Comparison of ENCODE assay signal across 14 mouse cellular contexts in genomic region chr10:29142556-29143105, GRCm38 (mm10). TPM values are rescaled to one million over a fixed set of nuclear protein-coding genes. Genes with fewer than 3 reads are reported as not detected.
DNase-seq lines count a peak whose midpoint lies in the region; ATAC-seq and TF ChIP-seq lines count a peak whose summit lies in the region.
"Had no signal": no experiment of that assay in that cellular context is flagged by ENCODE, and none has a peak within 500 bp of the region (broad histone marks: within the 10 kb centered on the region; RNA-seq: fewer than 3 reads in every experiment).

No protein-coding gene starts in this region.

- H3K4me1 ChIP-seq in cortical plate, adult 2 months (ENCODE audit: control insufficient read depth, insufficient read depth, low read length) = no peaks in the 10 kb centered on the region
- peaks cover 18% of the 10 kb centered on the region for H3K4me1 ChIP-seq in forebrain, embryonic 12.5 days
- 0 out of 2 replicates have a peak, but pooled peaks cover 2% of the 10 kb centered on the region for H3K4me1 ChIP-seq in hindbrain, postnatal 0 days (ENCODE audit: insufficient read depth, low read length)
- 0 out of 2 replicates have a peak, but pooled peaks cover 6% of the 10 kb centered on the region for H3K4me1 ChIP-seq in neural tube, embryonic 14.5 days (ENCODE audit: control insufficient read depth, insufficient read depth, low read length)
- peaks cover 10% of the 10 kb centered on the region for H3K4me1 ChIP-seq in liver, postnatal 0 days (ENCODE audit: insufficient read depth)

- DNase-seq in hindbrain, postnatal 0 days (ENCODE audit: low spot score) = peak; percentile 19
- DNase-seq in liver, postnatal 0 days = no peak
- DNase-seq in heart, postnatal 4 days = no peak
- no peak for DNase-seq in layer of hippocampus, adult 18-20 months (ENCODE audit: low spot score in 2 of 2)
- DNase-seq: kidney, adult 11 months; thymus, postnatal 36 days had no signal

- no peak for TF ChIP-seq EP300 in liver, postnatal 0 days (IDR thresholded peaks at IDR 0.05; ENCODE audit: low read depth)

- 43% methylated on average over 7 of the region's 7 CpGs for WGBS in forebrain, embryonic 12.5 days
- 27% methylated on average over 7 of the region's 7 CpGs for WGBS in hindbrain, postnatal 0 days
- 38% methylated on average over 7 of the region's 7 CpGs for WGBS in neural tube, embryonic 14.5 days
- WGBS in liver, postnatal 0 days (ENCODE audit: insufficient replicate concordance) = 24% methylated on average over 7 of the region's 7 CpGs

- TF ChIP-seq CTCF in cortical plate, adult 2 months (IDR thresholded peaks at IDR 0.05; ENCODE audit: extremely low read depth, insufficient read depth, low read length) = no peak
- TF ChIP-seq CTCF in hindbrain, postnatal 0 days (IDR thresholded peaks at IDR 0.05; ENCODE audit: low read depth) = no peak
- TF ChIP-seq CTCF in liver, postnatal 0 days (IDR thresholded peaks at IDR 0.05; ENCODE audit: low read depth) = no peak

- no peak for ATAC-seq in forebrain, embryonic 12.5 days (ENCODE audit: low FRiP score)
- no peak for ATAC-seq in hindbrain, postnatal 0 days
- ATAC-seq in neural tube, embryonic 14.5 days (ENCODE audit: low read depth) = no peak
- ATAC-seq in liver, postnatal 0 days = no peak
- ATAC-seq: activated CD4-positive, CD25-positive, alpha-beta regulatory T cell, adult 4 months had no signal

- no peak overlapping the region for H3K9ac ChIP-seq in forebrain, embryonic 12.5 days
- peak overlapping the region; percentile 69 for H3K9ac ChIP-seq in hindbrain, postnatal 0 days (replicated peaks; ENCODE audit: low read length)
- peak overlapping the region; percentile 32; the same call in 1 of the 2 replicates for H3K9ac ChIP-seq in neural tube, embryonic 14.5 days (replicated peaks; ENCODE audit: low read depth, low read length)
- no peak overlapping the region for H3K9ac ChIP-seq in liver, postnatal 0 days (replicated peaks)
- H3K9ac ChIP-seq: embryonic facial prominence, embryonic 12.5 days; heart, embryonic 15.5 days had no signal

- H3K9me3 ChIP-seq in forebrain, embryonic 12.5 days = no peaks in the 10 kb centered on the region
- H3K9me3 ChIP-seq in hindbrain, postnatal 0 days (ENCODE audit: low read length) = no peaks in the 10 kb centered on the region
- no peaks in the 10 kb centered on the region for H3K9me3 ChIP-seq in neural tube, embryonic 14.5 days (ENCODE audit: control insufficient read depth, low read length)
- H3K9me3 ChIP-seq in liver, postnatal 0 days (ENCODE audit: low read length) = no peaks in the 10 kb centered on the region
- H3K9me3 ChIP-seq: embryonic facial prominence, embryonic 12.5 days; heart, embryonic 15.5 days had no signal

- H3K27ac ChIP-seq in cortical plate, adult 2 months (ENCODE audit: insufficient read depth, low read length) = no peak overlapping the region
- no peak overlapping the region for H3K27ac ChIP-seq in forebrain, embryonic 12.5 days
- peak overlapping the region; percentile 94; the same call in 1 of the 2 replicates for H3K27ac ChIP-seq in hindbrain, postnatal 0 days
- no peak overlapping the region for H3K27ac ChIP-seq in neural tube, embryonic 14.5 days (ENCODE audit: low read depth, low read length)
- H3K27ac ChIP-seq in liver, postnatal 0 days (ENCODE audit: low read depth) = no peak overlapping the region
- H3K27ac ChIP-seq: embryonic facial prominence, embryonic 12.5 days; heart, embryonic 15.5 days had no signal

- H3K4me3 ChIP-seq in cortical plate, adult 2 months (ENCODE audit: insufficient read depth, low read length) = peak overlapping the region; percentile 44; the same call in 1 of the 2 replicates
- peak overlapping the region; percentile 72; the same call in 1 of the 2 replicates for H3K4me3 ChIP-seq in forebrain, embryonic 12.5 days (replicated peaks)
- peak overlapping the region; percentile 70 for H3K4me3 ChIP-seq in hindbrain, postnatal 0 days (ENCODE audit: low read length)
- peak overlapping the region; percentile 81 for H3K4me3 ChIP-seq in neural tube, embryonic 14.5 days (ENCODE audit: low read depth, low read length)
- no peak overlapping the region for H3K4me3 ChIP-seq in liver, postnatal 0 days (ENCODE audit: low read depth, low read length)
- H3K4me3 ChIP-seq: megakaryocyte, embryonic 14.5 days had no signal

- H3K36me3 ChIP-seq in forebrain, embryonic 12.5 days (replicated peaks) = no peaks in the 10 kb centered on the region
- no peaks in the 10 kb centered on the region for H3K36me3 ChIP-seq in hindbrain, postnatal 0 days (ENCODE audit: insufficient read depth, low read length)
- H3K36me3 ChIP-seq in neural tube, embryonic 14.5 days (ENCODE audit: control insufficient read depth, insufficient read depth, low read length) = no peaks in the 10 kb centered on the region
- no peaks in the 10 kb centered on the region for H3K36me3 ChIP-seq in liver, postnatal 0 days (replicated peaks; ENCODE audit: insufficient read depth, low read length)
- H3K36me3 ChIP-seq: embryonic facial prominence, embryonic 12.5 days; heart, embryonic 15.5 days had no signal

- H3K4me2 ChIP-seq in forebrain, embryonic 12.5 days = peak overlapping the region; percentile 84
- peak overlapping the region; percentile 78 for H3K4me2 ChIP-seq in hindbrain, postnatal 0 days (ENCODE audit: low read depth, low read length)
- peak overlapping the region; percentile 87 for H3K4me2 ChIP-seq in neural tube, embryonic 14.5 days (ENCODE audit: low read depth, low read length)
- no peak overlapping the region for H3K4me2 ChIP-seq in liver, postnatal 0 days (ENCODE audit: low read depth, low read length)

- TF ChIP-seq POLR2A in cortical plate, adult 2 months (IDR thresholded peaks at IDR 0.05; ENCODE audit: extremely low read depth, insufficient read depth, low read length) = no peak

- no peaks in the 10 kb centered on the region for H3K27me3 ChIP-seq in forebrain, embryonic 12.5 days
- H3K27me3 ChIP-seq in hindbrain, postnatal 0 days (ENCODE audit: insufficient read depth, low read length) = no peaks in the 10 kb centered on the region
- no peaks in the 10 kb centered on the region for H3K27me3 ChIP-seq in neural tube, embryonic 14.5 days (ENCODE audit: control insufficient read depth, insufficient read depth, low read length)
- peaks cover 39% of the 10 kb centered on the region for H3K27me3 ChIP-seq in liver, postnatal 0 days (ENCODE audit: insufficient read depth, low read length)

RNA-seq across cellular contexts. Expression of gene Soga3, which starts 1.0 kb away (rescaled TPM):
- 39.6 and 40.0 TPM in 2 replicates for polyA plus RNA-seq in cortical plate, adult 2 months (2012; rRNA removed)
- polyA plus RNA-seq in forebrain, embryonic 12.5 days (2016; fragmentation: Nextera tagmentation; extraction: Ambion mirVana) = 67.4 and 71.0 TPM in 2 replicates
- total RNA-seq in hindbrain, postnatal 0 days (2014; rRNA removed) = 132 and 135 TPM in 2 replicates
- polyA plus RNA-seq in hindbrain, postnatal 0 days (2015; fragmentation: Nextera tagmentation; extraction: Ambion mirVana) = 139 and 149 TPM in 2 replicates
- 104 and 110 TPM in 2 replicates for polyA plus RNA-seq in neural tube, embryonic 14.5 days (2014; fragmentation: Nextera tagmentation; extraction: Ambion mirVana)
- not detected in 2 replicates for polyA plus RNA-seq in liver, postnatal 0 days (2015; fragmentation: Nextera tagmentation; extraction: Ambion mirVana)
- total RNA-seq in heart, postnatal 4 days (2021) = under 1 TPM in 1 of 2 experiments, not detected in 1; 0.25 TPM
- total RNA-seq in layer of hippocampus, adult 18-20 months (2021) = 100 to 1,000 TPM; 168 to 174 TPM
- polyA plus RNA-seq: activated CD4-positive, CD25-positive, alpha-beta regulatory T cell, adult 4 months had no signal

RNA-seq across cellular contexts. Expression of gene Gm49353, which starts 56.1 kb away (rescaled TPM):
- 9.5 and 10.1 TPM in 2 replicates for polyA plus RNA-seq in cortical plate, adult 2 months (2012; rRNA removed)
- 7.6 and 8.5 TPM in 2 replicates for polyA plus RNA-seq in forebrain, embryonic 12.5 days (2016; fragmentation: Nextera tagmentation; extraction: Ambion mirVana)
- 2.2 and 11.2 TPM in 2 replicates for total RNA-seq in hindbrain, postnatal 0 days (2014; rRNA removed)
- polyA plus RNA-seq in hindbrain, postnatal 0 days (2015; fragmentation: Nextera tagmentation; extraction: Ambion mirVana) = 10.5 and 11.5 TPM in 2 replicates
- 12.1 and 14.9 TPM in 2 replicates for polyA plus RNA-seq in neural tube, embryonic 14.5 days (2014; fragmentation: Nextera tagmentation; extraction: Ambion mirVana)
- not detected in 2 replicates for polyA plus RNA-seq in liver, postnatal 0 days (2015; fragmentation: Nextera tagmentation; extraction: Ambion mirVana)
- total RNA-seq in heart, postnatal 4 days (2021) = not detected
- total RNA-seq in layer of hippocampus, adult 18-20 months (2021) = 10 to 100 TPM; 23.2 to 27.7 TPM
- polyA plus RNA-seq: activated CD4-positive, CD25-positive, alpha-beta regulatory T cell, adult 4 months; heart, embryonic 15.5 days; liver, embryonic 16.5 days had no signal

Comparison
In these comparisons a context has a peak if more than half of its experiments do, and no peak if none do; other contexts are left out.
1. H3K9ac ChIP-seq: peak in hindbrain, postnatal 0 days (single experiment) and neural tube, embryonic 14.5 days (single experiment); none in forebrain, embryonic 12.5 days (single experiment) and liver, postnatal 0 days (single experiment).
2. RNA of gene Soga3, which starts 1.0 kb away (polyA plus RNA-seq): 139 to 149 TPM in hindbrain, postnatal 0 days, 104 to 110 TPM in neural tube, embryonic 14.5 days, 67.4 to 71.0 TPM in forebrain, embryonic 12.5 days and 39.6 to 40.0 TPM in cortical plate, adult 2 months; not detected in liver, postnatal 0 days; every median in the first group is over 10 times any median in the second.